Mouse (Mus musculus) MEL (cell line): ENCODE results near the gene Fabp2. TPM values are rescaled to one million over a fixed set of nuclear protein-coding genes. Genes with fewer than 3 reads are reported as not detected.

ENCODE experiments used
- DNase-seq: peaks from one replicate; pipeline ENCODE4 v3.0.0; 2011; ENCODE audit warnings: low read depth, low spot score
- H3K27ac ChIP-seq: 2 replicates; pipeline ENCODE4 v1.5.1; 2012; ENCODE audit warnings: low read depth, mild to moderate bottlenecking, control low read depth, low read length, moderate library complexity; ENCODE audit not compliant: control insufficient read depth
- H3K27me3 ChIP-seq, 2 experiments: fragments of 150-350 bp in 1 of 2; sonication (generic) in 1 of 2; 2 replicates each; pipeline ENCODE4 v1.6.1; 2012; ENCODE audit warnings: low read length in 2 of 2, mild to moderate bottlenecking in 2 of 2, improper control_type of control experiment in 1 of 2, moderate library complexity in 1 of 2; ENCODE audit not compliant: insufficient read depth in 2 of 2, control insufficient read depth in 1 of 2
- H3K36me3 ChIP-seq, 2 experiments: 2 replicates each; pipeline ENCODE4 v1.6.1; 2012 to 2014; ENCODE audit warnings: low read length in 2 of 2, improper control_type of control experiment in 1 of 2, inconsistent platforms in 1 of 2, mild to moderate bottlenecking in 1 of 2; ENCODE audit not compliant: insufficient read depth in 2 of 2, control insufficient read depth in 1 of 2
- H3K4me1 ChIP-seq, 2 experiments: fragments of 150-350 bp in 1 of 2; sonication (generic) in 1 of 2; 2 replicates each; pipeline ENCODE4 v1.6.1; 2012; ENCODE audit warnings: low read length in 2 of 2, improper control_type of control experiment in 1 of 2, mild to moderate bottlenecking in 1 of 2; ENCODE audit not compliant: insufficient read depth in 2 of 2, control insufficient read depth in 1 of 2
- H3K4me3 ChIP-seq, 2 experiments: fragments of 150-350 bp in 1 of 2; sonication (generic) in 1 of 2; 2 replicates each; pipeline ENCODE4 v1.5.1; 2012; ENCODE audit warnings: low read depth in 2 of 2, low read length in 2 of 2, mild to moderate bottlenecking in 2 of 2, moderate library complexity in 2 of 2, control low read depth in 1 of 2, improper control_type of control experiment in 1 of 2; ENCODE audit not compliant: control insufficient read depth in 1 of 2, insufficient read depth in 1 of 2
- H3K79me2 ChIP-seq: 2 replicates; pipeline ENCODE4 v1.6.1; 2012; ENCODE audit warnings: mild to moderate bottlenecking, low read length, moderate library complexity; ENCODE audit not compliant: control insufficient read depth, poor library complexity, insufficient read depth
- H3K9ac ChIP-seq: 2 replicates; pipeline ENCODE4 v1.6.1; 2012; ENCODE audit warnings: low read depth, mild to moderate bottlenecking, control low read depth, low read length, moderate library complexity; ENCODE audit not compliant: control insufficient read depth, poor library complexity, severe bottlenecking
- H3K9me3 ChIP-seq: fragments of 150-350 bp; sonication (generic); replicated peaks from 2 replicates; pipeline ENCODE4 v1.6.1; 2012; ENCODE audit warnings: mild to moderate bottlenecking, low read length, improper control_type of control experiment, moderate library complexity; ENCODE audit not compliant: insufficient read depth
- BHLHE40 ChIP-seq: IDR thresholded peaks from 2 replicates; pipeline ENCODE4 v1.6.1; 2012; ENCODE audit warnings: low read depth, mild to moderate bottlenecking, inconsistent platforms, low read length, improper control_type of control experiment, borderline replicate concordance
- CHD1 ChIP-seq: IDR thresholded peaks from 2 replicates; pipeline ENCODE4 v1.6.1; 2012; ENCODE audit warnings: low read depth, mild to moderate bottlenecking, inconsistent platforms, low read length, improper control_type of control experiment
- CTCF ChIP-seq, 3 experiments: IDR thresholded peaks in 2 of 3; conservative IDR thresholded peaks in 1 of 3; 2 replicates each; pipeline ENCODE4 v1.5.1; 2011 to 2012; ENCODE audit warnings: low read length in 3 of 3, low read depth in 2 of 3, mild to moderate bottlenecking in 2 of 3, improper control_type of control experiment in 1 of 3, inconsistent platforms in 1 of 3, mixed read lengths in 1 of 3, moderate library complexity in 1 of 3; ENCODE audit not compliant: control insufficient read depth in 1 of 3, insufficient read depth in 1 of 3, poor library complexity in 1 of 3, severe bottlenecking in 1 of 3
- GATA1 ChIP-seq: IDR thresholded peaks from 2 replicates; pipeline ENCODE4 v1.6.1; 2011; ENCODE audit warnings: low read depth, low read length, improper control_type of control experiment
- KAT2A ChIP-seq: conservative IDR thresholded peaks from 2 replicates; pipeline ENCODE4 v1.6.1; 2012; ENCODE audit warnings: low read depth, low read length, improper control_type of control experiment, inconsistent platforms
- MAFK ChIP-seq: IDR thresholded peaks from 2 replicates; pipeline ENCODE4 v1.6.1; 2011; ENCODE audit warnings: low read depth, mild to moderate bottlenecking, low read length, improper control_type of control experiment, borderline replicate concordance
- MEF2A ChIP-seq: IDR thresholded peaks from 2 replicates; pipeline ENCODE4 v1.6.1; 2014; ENCODE audit warnings: low read depth, mild to moderate bottlenecking, inconsistent platforms, low read length, improper control_type of control experiment; ENCODE audit not compliant: poor library complexity, insufficient replicate concordance, severe bottlenecking; ENCODE audit errors: extremely low read depth
- MXI1 ChIP-seq: IDR thresholded peaks from 2 replicates; pipeline ENCODE4 v1.6.1; 2011; ENCODE audit warnings: mild to moderate bottlenecking, low read depth, low read length, improper control_type of control experiment
- MYB ChIP-seq: IDR thresholded peaks from 2 replicates; pipeline ENCODE4 v1.6.1; 2011; ENCODE audit warnings: mild to moderate bottlenecking, low read depth, low read length, improper control_type of control experiment
- MYC ChIP-seq: IDR thresholded peaks from 2 replicates; pipeline ENCODE4 v1.6.1; 2011; ENCODE audit warnings: low read depth, mild to moderate bottlenecking, low read length, improper control_type of control experiment, moderate library complexity
- NELFE ChIP-seq: IDR thresholded peaks from 2 replicates; pipeline ENCODE4 v1.6.1; 2011; ENCODE audit warnings: low read depth, low read length, improper control_type of control experiment
- NRF1 ChIP-seq: IDR thresholded peaks from 2 replicates; pipeline ENCODE4 v1.6.1; 2014; ENCODE audit warnings: low read depth, mild to moderate bottlenecking, inconsistent platforms, low read length, improper control_type of control experiment, moderate library complexity; ENCODE audit not compliant: poor library complexity, insufficient read depth, severe bottlenecking
- POLR2AphosphoS5 ChIP-seq: IDR thresholded peaks from 2 replicates; pipeline ENCODE4 v1.6.1; 2012; ENCODE audit warnings: low read depth, borderline replicate concordance, mild to moderate bottlenecking, inconsistent platforms, low read length, moderate library complexity, mixed read lengths
- RAD21 ChIP-seq: IDR thresholded peaks from 2 replicates; pipeline ENCODE4 v1.6.1; 2011; ENCODE audit warnings: mild to moderate bottlenecking, low read depth, low read length, improper control_type of control experiment
- RCOR1 ChIP-seq: IDR thresholded peaks from 2 replicates; pipeline ENCODE4 v1.6.1; 2012; ENCODE audit warnings: low read depth, mild to moderate bottlenecking, inconsistent platforms, low read length, improper control_type of control experiment
- SIN3A ChIP-seq: IDR thresholded peaks from 2 replicates; pipeline ENCODE4 v1.6.1; 2012; ENCODE audit warnings: low read length, improper control_type of control experiment, inconsistent platforms
- TAL1 ChIP-seq: IDR thresholded peaks from 2 replicates; pipeline ENCODE4 v1.6.1; 2012; ENCODE audit warnings: mild to moderate bottlenecking, inconsistent platforms, low read length, moderate library complexity, mixed read lengths
- TBP ChIP-seq: IDR thresholded peaks from 2 replicates; pipeline ENCODE4 v1.8.0; 2011; ENCODE audit warnings: low read depth, low read length, improper control_type of control experiment
- TCF12 ChIP-seq: IDR thresholded peaks from 2 replicates; pipeline ENCODE4 v1.6.1; 2014; ENCODE audit warnings: low read depth, mild to moderate bottlenecking, inconsistent platforms, low read length, improper control_type of control experiment, moderate library complexity
- UBTF ChIP-seq: IDR thresholded peaks from 2 replicates; pipeline ENCODE4 v1.6.1; 2012; ENCODE audit warnings: low read depth, mild to moderate bottlenecking, inconsistent platforms, low read length, improper control_type of control experiment, moderate library complexity, borderline replicate concordance; ENCODE audit not compliant: insufficient read depth
- ZC3H11A ChIP-seq: IDR thresholded peaks from 2 replicates; pipeline ENCODE4 v1.6.1; 2012; ENCODE audit warnings: low read depth, mild to moderate bottlenecking, inconsistent platforms, low read length, improper control_type of control experiment
- ZNF384 ChIP-seq: IDR thresholded peaks from 2 replicates; pipeline ENCODE4 v1.6.1; 2012; ENCODE audit warnings: low read depth, mild to moderate bottlenecking, inconsistent platforms, low read length, improper control_type of control experiment
- polyA plus RNA-seq, 2 experiments: library from polyadenylated mRNA; stranded (reverse) in 1 of 2; unstranded in 1 of 2; fragments of >175 nt in 1 of 2; fragments of >200 nt in 1 of 2; gene quantifications; 2 replicates each; pipeline versions ENCODE4 v1.2.1 to v1.2.4; 2012; ENCODE audit warnings: low replicate concordance in 2 of 2, low read depth in 1 of 2; ENCODE audit not compliant: insufficient read length in 2 of 2, insufficient read depth in 1 of 2, missing spikeins in 1 of 2
- total RNA-seq: library from RNA; depleted of rRNA; stranded (reverse); fragments of 300-350 nt; gene quantifications from 2 replicates; pipeline ENCODE4 v1.2.3, GENCODE M21; 2012; rRNA removed

Fabp2 gene
- total RNA-seq (not detected in 2 replicates), polyA plus RNA-seq (not detected)

DNA sequence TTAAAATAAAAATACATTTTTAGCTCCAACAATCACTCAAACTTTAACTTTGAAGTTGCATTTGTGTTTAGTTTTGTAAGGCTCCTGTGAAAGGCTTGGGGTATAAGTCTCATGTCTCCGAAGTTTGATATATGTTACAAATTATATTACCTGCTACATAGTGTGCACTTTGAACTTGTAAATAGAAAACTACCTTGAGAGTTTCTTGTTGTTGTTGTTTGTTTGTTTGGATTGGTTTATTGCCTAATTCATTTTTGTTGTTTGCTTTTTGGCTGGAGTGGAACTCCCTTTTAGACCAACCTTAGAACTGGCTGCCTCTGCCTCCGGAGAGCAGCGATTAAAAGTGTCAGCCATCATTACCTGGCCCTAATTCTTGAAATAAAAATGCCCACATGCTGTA is at the start of gene Fabp2:
Fabp2 (plus strand) TSS at position 301 of the 400 bp plus-strand sequence.
- H3K27me3 ChIP-seq: no peaks in the 10 kb centered on the region; a peak in 1 of 4 replicates
- H3K27ac ChIP-seq: no peak within 1 kb of the TSS
- no peak within 1 kb of the TSS for H3K4me3 ChIP-seq
- no peak for DNase-seq
- TF ChIP-seq CTCF (IDR thresholded peaks at IDR 0.05 in 2 of 3, conservative IDR thresholded peaks at IDR 0.05 in 1 of 3; ENCODE audit: control insufficient read depth in 1 of 3, insufficient read depth in 1 of 3, low read depth in 2 of 3, low read length in 3 of 3, poor library complexity in 1 of 3, severe bottlenecking in 1 of 3) (no peak), TBP (no peak), MXI1 (no peak), NRF1 (no peak), KAT2A (no peak), TCF12 (no peak), RAD21 (no peak), ZNF384 (no peak), TAL1 (no peak), RCOR1 (no peak), MYB (no peak), ZC3H11A (no peak), MYC (no peak), CHD1 (no peak), SIN3A (no peak), BHLHE40 (no peak)
- no peak within 1 kb of the TSS for H3K9ac ChIP-seq
- no peaks in the 10 kb centered on the region for H3K9me3 ChIP-seq
- no peaks in the 10 kb centered on the region for H3K4me1 ChIP-seq
- no peaks in the 10 kb centered on the region for H3K36me3 ChIP-seq
- no peaks in the 10 kb centered on the region for H3K79me2 ChIP-seq

- TF ChIP-seq ZC3H11A (no peak), MEF2A (no peak), KAT2A (no peak), GATA1 (no peak), UBTF (no peak), MAFK (no peak), MYC (no peak), NELFE (no peak), MYB (no peak), TBP (no peak), POLR2AphosphoS5 (no peak)
- TF ChIP-seq, all 39 proteins: peak for 0
- H3K4me1 ChIP-seq: no peaks in the 10 kb centered on the region
- H3K9ac ChIP-seq: no peak overlapping the region
- no peaks in the 10 kb centered on the region for H3K9me3 ChIP-seq
- no peak for DNase-seq
- no peaks in the 10 kb centered on the region for H3K36me3 ChIP-seq
- H3K79me2 ChIP-seq: no peaks in the 10 kb centered on the region
- H3K4me3 ChIP-seq: no peak overlapping the region
- no peaks in the 10 kb centered on the region; a peak in 1 of 4 replicates for H3K27me3 ChIP-seq
- H3K27ac ChIP-seq: no peak overlapping the region
Observed at GRCm38 (mm10) chr3:122848410-122849034, 46.4 kb upstream of the Fabp2 start.
